Mouse (Mus musculus) spleen, postnatal 14 days (tissue): Measurements from ENCODE around the gene Znrd1.

Source experiments
- DNase-seq, 2 experiments: peaks; one replicate each; pipeline ENCODE4 v3.0.0; 2021 to 2022; ENCODE audit warnings: low spot score in 2 of 2

The Znrd1 gene

GRCm38 (mm10) chr17:36927496-36928120 lies 30.8 kb downstream of the Znrd1 start:
- DNase-seq, result no peak

DNA sequence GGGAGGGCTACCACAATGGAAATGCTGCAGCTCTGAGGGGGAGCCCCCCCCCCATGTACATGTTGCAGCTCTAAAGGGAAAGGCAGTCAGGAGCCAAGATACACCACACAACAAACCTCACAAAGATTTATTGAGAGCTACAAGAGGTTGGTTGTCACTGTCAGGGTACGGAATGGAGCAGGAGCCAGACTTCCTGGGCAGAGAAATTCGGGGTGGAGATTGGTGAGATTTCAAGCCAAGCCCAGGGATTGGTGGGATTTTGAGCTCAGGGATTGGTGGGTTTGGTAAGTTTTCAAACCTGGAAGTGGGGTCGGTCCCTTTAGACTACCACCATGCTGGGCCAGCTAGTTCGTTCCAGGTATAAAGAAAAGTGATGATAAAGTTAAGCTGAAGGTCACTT lies 34.9 kb downstream of the Znrd1 start:
- DNase-seq, result no peak

GRCm38 (mm10) chr17:36922715-36923114 lies 35.6 kb downstream of the Znrd1 start:
- no peak for DNase-seq

- no peak for DNase-seq
Observed at GRCm38 (mm10) chr17:36920239-36920638, 38.1 kb downstream of the Znrd1 start.

DNA sequence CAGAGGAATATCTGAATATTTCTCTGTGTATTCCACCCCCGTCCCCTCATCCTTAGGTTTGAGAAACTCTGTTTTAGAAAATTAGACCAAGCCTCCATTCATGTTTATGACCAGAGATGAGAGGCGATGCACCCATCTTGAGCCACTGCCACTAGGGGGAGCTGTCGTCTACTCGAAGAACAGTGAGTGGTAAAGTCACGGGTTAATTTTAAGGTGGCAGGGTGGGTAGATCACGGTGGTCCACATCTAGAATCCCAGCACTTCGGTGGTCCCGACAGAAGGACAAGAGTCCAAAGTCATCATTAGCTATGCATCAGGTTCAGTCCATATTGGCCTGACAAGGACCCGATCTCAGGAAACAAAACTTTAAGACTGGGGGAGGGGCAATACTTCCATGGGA lies 43.3 kb downstream of the Znrd1 start:
- DNase-seq, result peak; percentile 12 to 60

- DNase-seq, result peak; percentile 40 to 64
Observed at GRCm38 (mm10) chr17:36914108-36914507, 44.3 kb downstream of the Znrd1 start.

DNA sequence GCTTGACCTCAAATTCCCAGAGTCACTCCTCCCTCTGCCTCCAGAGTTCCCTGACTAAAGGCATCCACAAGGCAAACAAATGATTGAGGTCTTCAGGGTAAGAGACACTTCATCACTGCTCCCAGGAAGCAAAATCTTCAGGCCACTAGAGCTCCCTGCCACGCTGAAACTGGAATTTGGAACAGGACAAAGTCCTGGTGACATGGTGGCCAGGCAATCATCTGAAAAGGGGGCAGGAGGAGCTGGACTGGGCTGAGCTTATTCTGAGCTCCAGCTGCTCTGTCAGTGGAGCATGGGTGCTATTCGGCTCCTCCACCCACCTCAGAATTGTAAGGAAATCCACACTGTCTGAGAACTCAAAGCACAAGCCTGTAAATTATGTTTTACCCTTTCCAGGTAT lies 46.3 kb downstream of the Znrd1 start:
- no peak for DNase-seq

GRCm38 (mm10) chr17:36909802-36910201 lies 48.6 kb downstream of the Znrd1 start:
- DNase-seq, result no peak

DNA sequence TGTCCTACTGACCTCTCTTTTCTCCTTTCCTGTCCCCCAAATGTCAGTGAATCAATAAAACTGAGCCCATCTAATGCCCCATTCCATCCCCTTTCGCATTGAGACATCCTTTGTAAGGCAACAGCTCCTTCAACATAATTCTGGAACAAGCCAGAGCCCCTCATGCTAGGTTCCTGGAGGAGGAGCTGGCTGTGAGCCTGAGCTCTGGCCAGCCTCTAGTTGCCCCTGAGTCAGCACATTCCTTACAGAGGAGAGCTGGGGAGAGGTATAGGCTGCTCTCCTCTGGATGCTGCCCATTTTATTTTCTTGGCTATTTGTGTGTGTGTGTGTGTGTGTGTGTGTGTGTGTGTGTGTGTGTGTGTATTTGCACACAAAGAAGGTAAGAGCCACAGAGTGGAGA lies 50.1 kb downstream of the Znrd1 start:
- no peak for DNase-seq
